Mouse (Mus musculus): ENCODE measurements around the gene Arhgef1.

DNA sequence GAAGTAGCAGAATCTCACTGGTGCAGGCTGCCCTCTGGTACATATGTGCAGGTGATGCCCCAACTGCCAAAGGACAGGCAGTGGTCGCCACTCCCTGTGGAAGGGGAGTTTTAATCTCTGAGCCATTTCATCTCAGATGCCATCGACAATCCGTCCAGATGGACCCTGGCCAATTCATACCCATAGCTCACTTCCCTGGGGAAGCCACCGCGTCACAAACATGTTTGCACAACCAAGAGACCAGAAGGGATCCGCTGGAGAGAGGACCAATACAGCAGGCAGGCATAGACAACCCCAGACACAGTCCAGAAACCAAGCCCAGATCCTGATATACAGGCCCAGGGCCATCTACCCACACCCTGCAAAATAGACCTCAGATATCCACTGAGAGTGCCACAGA lies 27.8 kb downstream of the Arhgef1 start:
- TF ChIP-seq CTCF (IDR thresholded peaks at IDR 0.05; ENCODE audit: control insufficient read depth, insufficient read depth, insufficient replicate concordance, low read depth, low read length) = no peak
- TF ChIP-seq POLR2A (IDR thresholded peaks at IDR 0.05; ENCODE audit: control insufficient read depth, low read depth, low read length) = no peak

Data from testis, adult 2 months (tissue).